Mouse (Mus musculus): ENCODE measurements around the gene Olfr600. TPM values are rescaled to one million over a fixed set of nuclear protein-coding genes. Genes with fewer than 3 reads are reported as not detected.
"Not testable (repeated sequence)": the region's sequence is repeated elsewhere in the genome, so short reads cannot be mapped to it uniquely, and the experiment has no call there.

The Olfr600 gene
- not detected in 2 replicates for polyA plus RNA-seq (2012; rRNA removed)

DNA sequence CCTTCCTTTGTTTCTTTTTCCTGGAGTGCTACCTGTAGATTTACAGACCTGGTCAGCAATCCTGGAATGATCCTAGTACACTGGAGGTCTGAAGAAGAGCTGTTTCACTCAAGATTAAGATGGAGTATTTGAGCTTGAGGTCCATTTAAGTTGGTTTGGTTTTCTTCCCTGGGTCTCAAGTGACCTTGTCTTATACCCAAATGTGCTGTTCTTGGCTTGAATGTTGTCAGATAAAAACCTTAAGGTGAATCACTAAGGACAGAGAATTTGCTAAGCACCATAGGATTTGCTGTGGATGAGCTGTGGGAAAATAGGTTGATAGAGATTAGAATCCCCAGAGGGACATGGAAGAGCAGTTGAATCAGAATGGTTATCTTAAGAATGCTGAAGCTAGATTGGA lies at the start of gene Olfr600:
Olfr600 (minus strand) TSS at position 101 of the 400 bp plus-strand sequence.
- TF ChIP-seq POLR2A (IDR thresholded peaks at IDR 0.05; ENCODE audit: borderline replicate concordance, extremely low read depth, insufficient read depth, insufficient read length, poor library complexity, severe bottlenecking) (no peak), CTCF (IDR thresholded peaks at IDR 0.05; ENCODE audit: borderline replicate concordance, extremely low read depth, insufficient read depth, insufficient read length) (no peak)
- DNase-seq (ENCODE audit: low read depth) = no peak

- TF ChIP-seq CTCF (IDR thresholded peaks at IDR 0.05; ENCODE audit: borderline replicate concordance, extremely low read depth, insufficient read depth, insufficient read length) (no peak), POLR2A (IDR thresholded peaks at IDR 0.05; ENCODE audit: borderline replicate concordance, extremely low read depth, insufficient read depth, insufficient read length, poor library complexity, severe bottlenecking) (no peak)
- DNase-seq (ENCODE audit: low read depth) = no peak
Measured at GRCm38 (mm10) chr7:103398981-103399380, 49.5 kb upstream of the Olfr600 start.

- DNase-seq (ENCODE audit: low read depth) = no peak
- no peak for TF ChIP-seq CTCF (IDR thresholded peaks at IDR 0.05; ENCODE audit: borderline replicate concordance, extremely low read depth, insufficient read depth, insufficient read length)
- TF ChIP-seq POLR2A (IDR thresholded peaks at IDR 0.05; ENCODE audit: borderline replicate concordance, extremely low read depth, insufficient read depth, insufficient read length, poor library complexity, severe bottlenecking) = no peak
Measured at GRCm38 (mm10) chr7:103397758-103398157, 48.3 kb upstream of the Olfr600 start.

GRCm38 (mm10) chr7:103386077-103386476 lies 36.6 kb upstream of the Olfr600 start, which contains the start of gene Olfr603:
Gene Olfr603, minus strand, starts transcription at chr7:103386177.
- TF ChIP-seq CTCF (IDR thresholded peaks at IDR 0.05; ENCODE audit: borderline replicate concordance, extremely low read depth, insufficient read depth, insufficient read length) (no peak), POLR2A (IDR thresholded peaks at IDR 0.05; ENCODE audit: borderline replicate concordance, extremely low read depth, insufficient read depth, insufficient read length, poor library complexity, severe bottlenecking) (no peak)
- no peak for DNase-seq (ENCODE audit: low read depth)

- TF ChIP-seq CTCF (IDR thresholded peaks at IDR 0.05; ENCODE audit: borderline replicate concordance, extremely low read depth, insufficient read depth, insufficient read length) (no peak), POLR2A (IDR thresholded peaks at IDR 0.05; ENCODE audit: borderline replicate concordance, extremely low read depth, insufficient read depth, insufficient read length, poor library complexity, severe bottlenecking) (no peak)
- no peak for DNase-seq (ENCODE audit: low read depth)
Measured at GRCm38 (mm10) chr7:103362555-103362954, 13.1 kb upstream of the Olfr600 start, which contains the start of gene Olfr601. Gene Olfr601, minus strand, starts transcription at chr7:103362655.

DNA sequence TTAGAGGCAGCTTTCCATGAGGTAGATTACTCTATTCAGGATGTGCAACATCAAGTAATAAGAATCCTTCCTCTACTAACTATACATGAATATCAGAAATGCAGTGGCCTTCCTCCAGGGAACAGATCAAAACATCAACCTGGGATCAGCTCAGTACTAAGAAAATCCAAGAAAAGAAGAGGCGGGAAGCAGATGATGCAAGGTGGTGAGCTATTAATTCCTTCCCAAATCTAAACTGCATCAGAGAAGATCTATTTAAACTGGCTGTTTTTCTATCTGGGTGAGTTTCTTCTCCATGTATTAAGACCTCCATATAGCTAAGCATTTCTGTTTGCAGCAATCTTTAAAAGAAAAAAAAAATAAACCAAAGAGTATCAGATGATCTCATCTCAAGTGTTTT lies 13.9 kb downstream of the Olfr600 start, which contains the start of gene Olfr599:
Olfr599 (plus strand) TSS at position 301 of the 400 bp plus-strand sequence.
- TF ChIP-seq POLR2A (IDR thresholded peaks at IDR 0.05; ENCODE audit: borderline replicate concordance, extremely low read depth, insufficient read depth, insufficient read length, poor library complexity, severe bottlenecking) = no peak
- TF ChIP-seq CTCF (IDR thresholded peaks at IDR 0.05; ENCODE audit: borderline replicate concordance, extremely low read depth, insufficient read depth, insufficient read length) = no peak
- DNase-seq (ENCODE audit: low read depth) = no peak

DNA sequence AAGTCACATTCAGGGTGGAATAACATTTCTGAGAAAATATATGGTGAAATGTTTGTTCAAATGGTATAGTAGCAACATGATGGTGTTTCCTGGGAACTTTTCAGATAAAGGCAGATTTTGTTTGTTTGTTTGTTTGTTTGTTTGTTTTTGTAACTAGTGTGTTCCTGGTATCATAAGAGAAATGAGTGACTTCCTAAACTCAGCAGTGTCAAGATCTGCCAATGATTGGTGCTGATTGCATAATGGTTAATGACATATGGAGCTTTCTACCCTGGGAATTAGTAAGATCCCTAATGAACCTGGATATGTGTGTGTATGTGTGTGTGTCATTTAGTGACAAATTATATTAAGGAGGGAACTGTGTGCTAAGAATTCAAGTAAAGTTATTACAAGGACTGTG lies 26.2 kb downstream of the Olfr600 start, which contains the start of gene Olfr598:
Olfr598 (plus strand) TSS at position 301 of the 400 bp plus-strand sequence.
- TF ChIP-seq POLR2A (IDR thresholded peaks at IDR 0.05; ENCODE audit: borderline replicate concordance, extremely low read depth, insufficient read depth, insufficient read length, poor library complexity, severe bottlenecking) (no peak), CTCF (IDR thresholded peaks at IDR 0.05; ENCODE audit: borderline replicate concordance, extremely low read depth, insufficient read depth, insufficient read length) (no peak)
- DNase-seq (ENCODE audit: low read depth) = no peak

DNA sequence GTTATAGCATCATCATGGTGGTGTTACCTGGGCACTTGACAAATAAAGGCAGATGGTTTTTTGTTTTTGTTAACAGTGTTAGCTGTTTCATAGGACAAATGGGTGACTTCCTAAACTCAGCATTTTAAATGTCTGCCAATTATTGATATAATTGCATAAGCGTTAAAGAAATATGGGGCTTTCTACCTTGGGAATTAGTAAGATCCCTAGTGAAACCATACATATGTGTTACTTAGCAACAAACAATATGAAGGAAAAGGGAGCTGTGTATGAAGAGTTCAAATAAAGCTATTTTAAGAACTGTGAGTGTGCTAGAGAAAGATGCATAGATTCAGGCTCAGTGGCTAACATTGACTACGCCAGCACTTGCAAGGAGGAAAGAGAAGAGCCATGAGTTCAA lies 33.5 kb downstream of the Olfr600 start, which contains the start of gene Olfr597:
Olfr597 (plus strand) TSS at position 301 of the 400 bp plus-strand sequence.
- not testable (repeated sequence) for DNase-seq (ENCODE audit: low read depth)

GRCm38 (mm10) chr7:103305348-103305747 lies 44.1 kb downstream of the Olfr600 start, which contains the start of gene Olfr596:
Gene Olfr596, plus strand, starts transcription at chr7:103305648.
- not testable (repeated sequence) for DNase-seq (ENCODE audit: low read depth)

Other genes with a start within 250 kb of the Olfr600 start
- not detected in 2 replicates for gene Olfr586, start 224.0 kb downstream of the Olfr600 start, polyA plus RNA-seq (2012; rRNA removed)
- gene Olfr588-ps1, start 208.8 kb downstream of the Olfr600 start, polyA plus RNA-seq (2012; rRNA removed) = not detected in 2 replicates
- gene Olfr589, start 193.3 kb downstream of the Olfr600 start, polyA plus RNA-seq (2012; rRNA removed) = not detected in 2 replicates
- gene Olfr591, start 171.3 kb downstream of the Olfr600 start, polyA plus RNA-seq (2012; rRNA removed) = not detected in 2 replicates
- gene Olfr592, start 164.9 kb downstream of the Olfr600 start, polyA plus RNA-seq (2012; rRNA removed) = not detected in 2 replicates
- gene Olfr593, start 137.8 kb downstream of the Olfr600 start, polyA plus RNA-seq (2012; rRNA removed) = not detected in 2 replicates
- gene Olfr594, start 132.7 kb downstream of the Olfr600 start, polyA plus RNA-seq (2012; rRNA removed) = not detected in 2 replicates
- gene Usp17ld, start 97.2 kb downstream of the Olfr600 start, polyA plus RNA-seq (2012; rRNA removed) = not detected in 2 replicates
- not detected in 2 replicates for gene Olfr596, start 44.0 kb downstream of the Olfr600 start, polyA plus RNA-seq (2012; rRNA removed)
- not detected in 2 replicates for gene Olfr597, start 33.4 kb downstream of the Olfr600 start, polyA plus RNA-seq (2012; rRNA removed)
- gene Olfr598, start 26.1 kb downstream of the Olfr600 start, polyA plus RNA-seq (2012; rRNA removed) = not detected in 2 replicates
- gene Olfr599, start 13.8 kb downstream of the Olfr600 start, polyA plus RNA-seq (2012; rRNA removed) = not detected in 2 replicates
- gene Olfr601, start 13.0 kb upstream of the Olfr600 start, polyA plus RNA-seq (2012; rRNA removed) = not detected in 2 replicates
- gene Olfr603, start 36.5 kb upstream of the Olfr600 start, polyA plus RNA-seq (2012; rRNA removed) = not detected in 2 replicates
- gene Usp17lc, start 65.4 kb upstream of the Olfr600 start, polyA plus RNA-seq (2012; rRNA removed) = not detected in 2 replicates
- not detected in 2 replicates for gene Olfr605, start 95.8 kb upstream of the Olfr600 start, polyA plus RNA-seq (2012; rRNA removed)
- gene Olfr606, start 99.4 kb upstream of the Olfr600 start, polyA plus RNA-seq (2012; rRNA removed) = not detected in 2 replicates
- not detected in 2 replicates for gene Olfr607, start 114.5 kb upstream of the Olfr600 start, polyA plus RNA-seq (2012; rRNA removed)
- gene Olfr608, start 120.2 kb upstream of the Olfr600 start, polyA plus RNA-seq (2012; rRNA removed) = not detected in 2 replicates
- gene Olfr609, start 148.4 kb upstream of the Olfr600 start, polyA plus RNA-seq (2012; rRNA removed) = not detected in 2 replicates
- not detected in 2 replicates for gene Olfr610, start 162.5 kb upstream of the Olfr600 start, polyA plus RNA-seq (2012; rRNA removed)
- gene Olfr611, start 171.2 kb upstream of the Olfr600 start, polyA plus RNA-seq (2012; rRNA removed) = not detected in 2 replicates
- not detected in 2 replicates for gene Olfr612, start 193.0 kb upstream of the Olfr600 start, polyA plus RNA-seq (2012; rRNA removed)
- gene Olfr613, start 198.4 kb upstream of the Olfr600 start, polyA plus RNA-seq (2012; rRNA removed) = not detected in 2 replicates
- not detected in 2 replicates for gene Olfr615, start 206.4 kb upstream of the Olfr600 start, polyA plus RNA-seq (2012; rRNA removed)
- gene Olfr616, start 219.5 kb upstream of the Olfr600 start, polyA plus RNA-seq (2012; rRNA removed) = not detected in 2 replicates
- gene Olfr617, start 223.4 kb upstream of the Olfr600 start, polyA plus RNA-seq (2012; rRNA removed) = not detected in 2 replicates
- 0.05 TPM in 1 of 2 replicates, not detected in the other for gene Olfr618, start 240.4 kb upstream of the Olfr600 start, polyA plus RNA-seq (2012; rRNA removed)